Comparison of ENCODE assay signal across 12 mouse cellular contexts in genomic region chr2:28218651-28219356, GRCm38 (mm10). TPM values are rescaled to one million over a fixed set of nuclear protein-coding genes. Genes with fewer than 3 reads are reported as not detected.
DNase-seq lines count a peak whose midpoint lies in the region; ATAC-seq lines count a peak whose summit lies in the region.
"Had no signal": no experiment of that assay in that cellular context is flagged by ENCODE, and none has a peak within 500 bp of the region (broad histone marks: within the 10 kb centered on the region; RNA-seq: fewer than 3 reads in every experiment).

No protein-coding gene starts in this region.

- no peak overlapping the region for H3K4me3 ChIP-seq in heart, embryonic 13.5 days

- H3K9me3 ChIP-seq in heart, embryonic 13.5 days, result no peaks in the 10 kb centered on the region

- no peak overlapping the region for H3K4me2 ChIP-seq in heart, embryonic 13.5 days

- WGBS in heart, embryonic 13.5 days, result 38% methylated on average over 7 of the region's 7 CpGs

- H3K9ac ChIP-seq in heart, embryonic 13.5 days, result no peak overlapping the region

- H3K27me3 ChIP-seq in heart, embryonic 13.5 days (replicated peaks), result peaks cover 7% of the 10 kb centered on the region

- peaks cover 21% of the 10 kb centered on the region for H3K4me1 ChIP-seq in heart, embryonic 13.5 days

- ATAC-seq in heart, embryonic 13.5 days (ENCODE audit: extremely low read depth, insufficient number of reproducible peaks, low FRiP score, low TSS enrichment), result no peak
- ATAC-seq in inflammation-experienced regulatory T-cells, adult 6 months, result no peak
- ATAC-seq: CD4-positive, CD25-positive, alpha-beta regulatory T cell, adult 4 months had no signal

- peak overlapping the region; percentile 67 for H3K27ac ChIP-seq in heart, embryonic 13.5 days (replicated peaks)

- H3K36me3 ChIP-seq in heart, embryonic 13.5 days, result peaks cover 9% of the 10 kb centered on the region; the same call in 1 of the 2 replicates

- DNase-seq in gastrocnemius, adult 18-20 months (ENCODE audit: low spot score), result peak; percentile 83
- no peak for DNase-seq in gastrocnemius, postnatal 4 days (ENCODE audit: low spot score in 2 of 2)
- peak; percentile 82 for DNase-seq in NIH3T3 (ENCODE audit: low read depth)
- peak; percentile 92 to 94 for DNase-seq in cerebellum, postnatal 25 days
- DNase-seq in embryo, embryonic 10 days (ENCODE audit: low spot score), result no peak
- DNase-seq in embryo, embryonic 10.5 days (ENCODE audit: low spot score), result no peak
- DNase-seq: lung, postnatal 14 days; right cerebral cortex, postnatal 4 days; thymus, postnatal 25 days had no signal

RNA-seq across cellular contexts. Expression of gene Olfm1, which starts 26.0 kb away (rescaled TPM):
- 10 to 100 TPM in 1 of 2 experiments, 1 to 10 TPM in 1; 6.0 to 14.3 TPM for total RNA-seq in gastrocnemius, adult 18-20 months (2021)
- total RNA-seq in gastrocnemius, postnatal 4 days (2021), result 10 to 100 TPM; 27.0 to 34.0 TPM
- 4.9 and 5.3 TPM in 2 replicates for polyA plus RNA-seq in heart, embryonic 13.5 days (2015; fragmentation: Nextera tagmentation; extraction: Ambion mirVana)
- polyA plus RNA-seq in inflammation-experienced regulatory T-cells, adult 6 months (2017; shearing (Covaris generic)), result under 1 TPM in 1 of 3 experiments, not detected in 2; 0.12 TPM
- polyA plus RNA-seq: CD4-positive, CD25-positive, alpha-beta regulatory T cell, adult 4 months had no signal

Comparison
In these comparisons a context has a peak if more than half of its experiments do, and no peak if none do; other contexts are left out.
1. DNase-seq: peak in gastrocnemius, adult 18-20 months (single experiment), NIH3T3 (single experiment) and cerebellum, postnatal 25 days (2 of 2); none in gastrocnemius, postnatal 4 days (0 of 2), embryo, embryonic 10 days (single experiment) and embryo, embryonic 10.5 days (single experiment).